Mouse (Mus musculus) brain, embryonic 18.5 days (tissue): Measurements from ENCODE around the gene Tap2.
A peak's percentile ranks its signal among the peaks of the same experiment; 100 is the strongest.

ENCODE experiments used
- DNase-seq: peaks from one replicate; pipeline ENCODE4 v3.0.0-alpha.2; 2012; ENCODE audit warnings: low read depth, low spot score

Tap2 gene

DNA sequence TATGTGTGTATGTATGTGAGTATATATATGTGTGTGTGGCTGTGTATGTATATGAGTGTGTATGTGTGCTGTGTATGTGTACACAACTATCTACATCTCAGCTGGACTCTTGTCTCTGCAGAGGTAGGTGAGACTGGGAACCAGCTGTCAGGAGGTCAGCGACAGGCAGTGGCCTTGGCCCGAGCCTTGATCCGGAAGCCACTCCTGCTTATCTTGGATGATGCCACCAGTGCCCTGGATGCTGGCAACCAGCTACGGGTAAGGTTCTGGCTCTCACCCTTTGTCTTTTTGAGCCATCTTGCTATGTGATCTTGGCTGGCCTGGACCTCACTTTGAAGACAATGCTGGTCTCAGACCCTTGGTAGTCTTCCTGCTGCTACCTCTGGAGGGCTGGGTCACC is 8.6 kb upstream of the Tap2 start:
- DNase-seq: no peak

GRCm38 (mm10) chr17:34196491-34196890 is 6.8 kb upstream of the Tap2 start:
- no peak for DNase-seq

- peak; percentile 67 for DNase-seq
Measured at GRCm38 (mm10) chr17:34196941-34197894, 6.1 kb upstream of the Tap2 start, which contains the start of gene Psmb8. TSS of gene Psmb8 (plus strand) at chr17:34197721.

DNA sequence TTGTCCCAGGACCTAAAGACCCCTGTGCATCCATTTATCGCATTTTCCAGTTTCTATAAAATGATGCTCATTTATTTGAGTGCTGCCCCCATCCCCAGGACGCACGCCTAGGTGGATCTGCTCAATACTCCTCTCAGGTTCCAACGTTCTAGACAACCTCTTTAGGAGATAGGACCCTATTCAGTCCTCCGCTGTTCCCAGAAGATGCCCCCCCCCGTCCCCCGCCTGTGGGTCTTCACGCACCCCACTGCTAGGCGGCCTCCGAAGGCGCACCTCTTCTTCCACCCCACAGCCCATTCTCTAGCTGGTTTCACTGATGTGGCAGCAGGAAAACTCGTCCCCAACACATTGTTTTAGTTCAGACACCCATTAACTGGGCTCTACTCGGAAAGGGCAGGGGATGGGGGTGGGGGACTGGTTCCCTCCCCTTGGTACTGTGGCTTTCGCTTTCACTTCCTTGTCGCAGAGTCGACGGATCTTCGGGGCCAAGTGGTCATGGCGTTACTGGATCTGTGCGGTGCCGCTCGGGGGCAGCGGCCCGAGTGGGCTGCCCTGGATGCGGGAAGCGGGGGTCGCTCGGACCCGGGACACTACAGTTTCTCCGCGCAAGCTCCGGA is 5.3 kb upstream of the Tap2 start:
- DNase-seq: no peak

- DNase-seq: no peak
Measured at GRCm38 (mm10) chr17:34198521-34198912, 4.8 kb upstream of the Tap2 start.

- DNase-seq: no peak
Measured at GRCm38 (mm10) chr17:34199050-34199619, 4.2 kb upstream of the Tap2 start.

DNA sequence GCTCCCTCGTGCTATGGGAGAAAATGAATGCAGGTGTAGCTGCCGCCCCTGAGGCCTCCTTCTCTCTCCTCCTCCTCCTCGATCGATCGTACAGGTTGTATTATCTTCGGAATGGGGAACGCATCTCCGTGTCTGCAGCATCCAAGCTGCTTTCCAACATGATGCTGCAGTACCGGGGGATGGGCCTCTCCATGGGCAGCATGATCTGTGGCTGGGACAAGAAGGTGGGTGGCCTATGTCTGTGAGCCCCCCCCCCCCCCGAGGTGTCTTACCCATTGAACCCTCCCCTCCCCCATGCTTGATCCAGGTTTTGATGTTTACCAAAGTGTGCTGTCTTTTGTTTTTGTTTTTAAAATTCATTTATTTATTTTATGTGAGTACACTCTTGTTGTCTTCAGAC is 3.3 kb upstream of the Tap2 start:
- no peak for DNase-seq

GRCm38 (mm10) chr17:34200772-34201505 is 2.4 kb upstream of the Tap2 start:
- no peak for DNase-seq

DNA sequence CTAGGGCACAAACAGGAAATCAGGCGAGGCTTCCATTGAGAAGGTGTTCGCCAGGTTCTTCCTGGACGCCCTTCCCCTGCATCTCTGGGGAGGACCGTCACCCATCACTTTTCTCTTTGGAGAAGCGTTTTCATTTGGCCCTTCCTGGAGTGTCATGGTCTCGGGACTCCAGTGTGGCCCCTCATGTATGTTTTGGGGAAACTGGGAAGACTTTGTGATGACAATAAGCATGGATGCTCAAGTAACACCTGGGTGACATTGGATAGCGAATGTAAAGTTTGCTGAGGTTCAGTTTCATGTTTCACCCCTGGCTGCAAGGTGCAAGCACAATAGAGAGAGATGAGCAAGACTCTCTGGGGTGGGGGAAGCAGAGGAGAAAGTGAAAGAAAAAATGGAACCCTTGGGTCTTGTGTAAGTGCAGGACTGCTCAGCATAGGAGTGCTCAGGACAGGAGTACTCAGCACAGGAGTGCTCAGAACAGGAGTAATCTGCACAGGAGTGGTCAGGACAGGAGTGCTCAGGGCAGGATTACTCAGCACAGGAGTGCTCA is 1.7 kb upstream of the Tap2 start:
- DNase-seq: no peak

GRCm38 (mm10) chr17:34202760-34203442 is 426 bp upstream of the Tap2 start:
- DNase-seq: no peak

- no peak for DNase-seq
Measured at GRCm38 (mm10) chr17:34204303-34205010, 1.1 kb downstream of the Tap2 start.

DNA sequence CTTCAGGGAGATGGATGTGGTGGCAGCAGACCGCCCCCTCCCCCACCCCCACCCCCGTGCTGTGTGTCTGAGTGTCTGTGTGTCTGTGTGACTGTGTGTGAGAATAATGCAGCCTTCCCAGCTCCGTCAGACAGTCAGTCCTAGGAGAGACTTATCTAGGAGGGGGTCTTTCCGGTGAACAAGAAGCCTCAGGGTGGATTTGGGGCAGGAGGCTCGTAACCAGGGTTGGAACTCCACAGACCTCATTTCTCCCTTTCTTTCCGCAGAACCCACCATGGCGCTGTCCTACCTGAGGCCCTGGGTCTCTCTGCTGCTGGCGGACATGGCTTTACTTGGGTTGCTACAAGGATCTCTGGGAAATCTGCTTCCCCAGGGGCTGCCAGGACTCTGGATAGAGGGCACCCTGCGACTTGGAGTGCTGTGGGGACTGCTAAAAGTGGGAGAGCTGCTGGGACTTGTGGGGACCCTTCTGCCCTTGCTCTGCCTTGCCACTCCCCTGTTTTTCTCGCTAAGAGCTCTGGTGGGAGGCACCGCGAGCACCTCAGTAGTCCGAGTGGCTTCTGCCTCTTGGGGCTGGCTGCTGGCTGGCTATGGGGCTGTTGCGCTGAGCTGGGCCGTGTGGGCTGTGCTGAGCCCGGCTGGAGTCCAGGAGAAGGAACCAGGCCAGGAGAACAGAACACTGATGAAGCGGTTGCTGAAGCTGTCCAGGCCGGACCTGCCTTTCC is 1.9 kb downstream of the Tap2 start:
- no peak for DNase-seq

GRCm38 (mm10) chr17:34205746-34206176 is 2.4 kb downstream of the Tap2 start:
- no peak for DNase-seq

- no peak for DNase-seq
Measured at GRCm38 (mm10) chr17:34206731-34207130, 3.4 kb downstream of the Tap2 start.

DNA sequence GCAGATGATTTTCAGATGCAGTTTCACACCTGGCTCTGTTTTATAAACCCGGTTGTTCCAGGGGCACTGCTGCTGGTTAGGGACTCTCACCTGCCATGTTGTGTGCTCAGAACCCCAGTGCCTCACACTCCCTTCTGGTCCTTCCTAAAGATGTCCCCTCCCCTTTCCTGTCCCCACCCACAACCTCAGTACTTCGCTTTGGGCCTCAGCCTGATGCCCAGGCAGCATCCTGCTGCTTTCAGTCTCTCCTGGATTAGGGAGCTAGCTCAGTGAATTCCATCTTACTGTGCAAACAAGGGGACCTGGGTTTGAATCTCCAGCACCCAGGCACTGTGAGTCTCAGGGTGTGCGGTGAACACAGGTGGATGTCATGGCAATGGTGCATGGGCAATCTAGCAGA is 4.1 kb downstream of the Tap2 start:
- no peak for DNase-seq

DNA sequence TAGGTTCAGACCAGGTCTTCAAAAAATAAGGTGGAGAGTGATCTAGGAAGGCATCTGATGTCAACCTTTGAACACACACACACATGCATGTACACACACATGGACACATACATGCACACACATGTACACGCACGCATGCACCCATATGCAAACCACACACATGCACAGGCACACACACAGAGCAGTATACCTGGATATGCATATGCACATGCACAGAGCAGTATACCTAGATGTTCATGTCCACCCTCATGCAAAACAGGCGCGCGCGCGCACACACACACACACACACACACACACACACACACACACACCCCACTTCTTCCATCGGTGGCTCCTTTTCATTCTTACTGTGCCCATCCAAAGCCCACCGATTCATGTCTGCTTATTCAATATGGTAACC is 4.5 kb downstream of the Tap2 start:
- DNase-seq: no peak

GRCm38 (mm10) chr17:34208421-34208820 is 5.1 kb downstream of the Tap2 start:
- DNase-seq: no peak

DNA sequence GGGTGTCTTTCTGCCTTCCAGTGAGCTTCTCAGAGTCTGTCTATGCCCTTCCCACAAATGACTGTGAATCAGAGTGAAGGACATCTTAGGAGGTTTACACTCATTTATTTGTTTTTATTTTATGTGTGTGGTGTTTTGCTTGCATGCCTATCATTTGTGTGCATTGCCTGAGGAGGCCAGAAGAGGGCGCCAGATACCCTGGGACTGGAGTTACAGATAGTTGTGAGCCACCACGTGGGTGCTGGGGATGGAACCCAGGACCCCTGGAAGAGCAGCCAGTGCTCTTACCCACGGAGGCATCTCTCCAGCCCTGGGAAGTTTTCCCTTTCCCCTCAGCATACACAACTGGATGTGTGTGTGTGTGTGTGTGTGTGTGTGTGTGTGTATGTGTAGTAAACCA is 6.4 kb downstream of the Tap2 start:
- DNase-seq: no peak

GRCm38 (mm10) chr17:34210599-34210998 is 7.3 kb downstream of the Tap2 start:
- no peak for DNase-seq
